Mouse (Mus musculus): ENCODE data around the gene Ralgps1.

- TF ChIP-seq CTCF (IDR thresholded peaks at IDR 0.05; ENCODE audit: borderline replicate concordance, insufficient read depth, low read depth, low read length) (no peak), POLR2A (IDR thresholded peaks at IDR 0.05; ENCODE audit: borderline replicate concordance, insufficient read depth, low read length) (no peak)
Measured at GRCm38 (mm10) chr2:33283674-33284073, 87.6 kb downstream of the Ralgps1 start.

Measured in cerebellum, adult 2 months (tissue).